Mouse (Mus musculus) bone marrow, adult 2 months (tissue): Measurements from ENCODE around the gene Pdcl3. TPM values are rescaled to one million over a fixed set of nuclear protein-coding genes. Genes with fewer than 3 reads are reported as not detected.

Source experiments
- H3K27ac ChIP-seq: fragments of 200-500 bp; 2 replicates; pipeline ENCODE4 v1.5.1; 2012; ENCODE audit warnings: low read depth, mild to moderate bottlenecking, control low read depth, inconsistent platforms, low read length; ENCODE audit not compliant: control insufficient read depth, poor library complexity, insufficient read depth
- H3K4me1 ChIP-seq: fragments of 200-500 bp; 2 replicates; pipeline ENCODE4 v1.6.1; 2011; ENCODE audit warnings: low read length; ENCODE audit not compliant: control insufficient read depth, insufficient read depth
- H3K4me3 ChIP-seq: fragments of 200-500 bp; replicated peaks from 2 replicates; pipeline ENCODE3; 2011; ENCODE audit warnings: mild to moderate bottlenecking, low read depth, low read length, control low read depth; ENCODE audit not compliant: control insufficient read depth
- CTCF ChIP-seq: fragments of 200-500 bp; IDR thresholded peaks from 2 replicates; pipeline ENCODE4 v1.5.1; 2011; ENCODE audit warnings: low read length, control low read depth; ENCODE audit not compliant: control insufficient read depth, insufficient read depth
- POLR2A ChIP-seq: fragments of 200-500 bp; IDR thresholded peaks from 2 replicates; pipeline ENCODE4 v1.6.1; 2011; ENCODE audit warnings: low read depth, mild to moderate bottlenecking, control low read depth, low read length, borderline replicate concordance; ENCODE audit not compliant: control insufficient read depth
- WGBS: fragments of 180-500 bp; shearing (Covaris S2); methylation state at CpG from one replicate; pipeline ENCODE4 v1.1.7; 2018; 5-methylcytosine and 5-hydroxymethylcytosine counted together
- polyA plus RNA-seq: library from polyadenylated mRNA; stranded (reverse); fragments of >200 nt; gene quantifications from 2 replicates; pipeline ENCODE4 v1.2.4, GENCODE M21; 2011; ENCODE audit warnings: low replicate concordance; ENCODE audit not compliant: missing spikeins, insufficient read depth, insufficient read length

Gene Pdcl3
- polyA plus RNA-seq, 1 experiment = 37.6 TPM

GRCm38 (mm10) chr1:39010583-39011021 lies 25.2 kb downstream of the Pdcl3 start:
- Histone ChIP-seq H3K4me1 (no peaks in the 10 kb centered on the region), H3K4me3 (no peak overlapping the region), H3K27ac (no peak overlapping the region)
- 2% methylated on average over 12 of the region's 12 CpGs for WGBS
- no peak for TF ChIP-seq CTCF

GRCm38 (mm10) chr1:39012576-39012975 lies 27.2 kb downstream of the Pdcl3 start:
- no peaks in the 10 kb centered on the region for H3K4me1 ChIP-seq
- H3K27ac ChIP-seq = no peak overlapping the region
- TF ChIP-seq CTCF (no peak), POLR2A (no peak)
- 86% methylated on average over 13 of the region's 13 CpGs for WGBS
- H3K4me3 ChIP-seq = no peak overlapping the region

DNA sequence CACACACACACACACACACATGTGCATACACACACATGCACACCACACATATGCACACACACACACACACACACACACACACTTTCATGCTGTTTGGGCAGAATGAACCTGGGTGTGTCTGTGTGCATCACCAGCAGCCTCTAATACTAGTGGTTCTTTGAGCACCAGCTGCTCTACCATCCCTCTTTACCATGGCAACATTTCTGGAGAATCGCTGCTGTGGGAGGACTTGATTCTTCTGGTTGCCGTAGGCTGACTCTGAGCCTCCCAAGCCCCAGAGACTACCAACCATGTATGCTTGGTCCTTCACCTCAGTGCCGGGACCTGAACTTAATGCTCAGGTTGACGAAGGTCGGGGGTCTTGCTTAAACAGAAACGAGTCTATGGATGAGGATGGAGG lies 28.4 kb downstream of the Pdcl3 start:
- H3K4me3 ChIP-seq = no peak overlapping the region
- TF ChIP-seq POLR2A (no peak), CTCF (no peak)
- WGBS = 81% methylated on average over 6 of the region's 6 CpGs
- H3K27ac ChIP-seq = no peak overlapping the region
- no peaks in the 10 kb centered on the region for H3K4me1 ChIP-seq

DNA sequence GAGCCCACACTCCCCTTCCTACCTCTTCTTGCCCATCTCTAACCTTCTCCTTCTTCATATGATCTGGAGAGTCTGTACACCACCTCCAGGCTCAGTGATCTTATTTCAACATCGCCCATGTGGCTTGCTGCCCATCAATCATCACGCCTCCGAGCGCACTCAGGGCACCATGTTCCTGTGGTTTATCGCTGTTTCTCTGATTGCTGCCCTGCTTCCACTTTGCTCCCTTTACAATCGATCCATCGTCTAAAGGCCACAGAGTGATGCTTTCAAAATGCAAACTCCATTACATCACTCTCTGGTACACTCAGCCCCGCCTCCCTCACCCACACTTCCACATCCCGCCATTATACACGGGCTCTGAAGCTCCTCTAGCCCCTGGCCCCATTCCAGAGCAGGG lies 30.1 kb downstream of the Pdcl3 start:
- no peak overlapping the region for H3K4me3 ChIP-seq
- no peak for TF ChIP-seq POLR2A
- TF ChIP-seq CTCF = no peak
- no peaks in the 10 kb centered on the region for H3K4me1 ChIP-seq
- no peak overlapping the region for H3K27ac ChIP-seq
- WGBS = 60% methylated on average over 10 of the region's 10 CpGs

GRCm38 (mm10) chr1:39017871-39018270 lies 32.5 kb downstream of the Pdcl3 start:
- WGBS = 75% methylated on average over 4 of the region's 4 CpGs
- TF ChIP-seq POLR2A (no peak), CTCF (no peak)
- no peak overlapping the region for H3K4me3 ChIP-seq
- H3K27ac ChIP-seq = no peak overlapping the region
- H3K4me1 ChIP-seq = no peaks in the 10 kb centered on the region

- H3K4me1 ChIP-seq = no peaks in the 10 kb centered on the region; the same call in 1 of the 2 replicates
- TF ChIP-seq POLR2A (no peak), CTCF (no peak)
- H3K27ac ChIP-seq = no peak overlapping the region
- H3K4me3 ChIP-seq = no peak overlapping the region
- 2% methylated on average over 7 of the region's 7 CpGs for WGBS
Measured at GRCm38 (mm10) chr1:39025142-39025541, 39.7 kb downstream of the Pdcl3 start.

- TF ChIP-seq CTCF = no peak
- TF ChIP-seq POLR2A = no peak
- WGBS = 75% methylated on average over 1 of the region's 1 CpGs
- H3K27ac ChIP-seq = no peak overlapping the region
- no peak overlapping the region for H3K4me3 ChIP-seq
- H3K4me1 ChIP-seq = no peaks in the 10 kb centered on the region; the same call in 1 of the 2 replicates
Measured at GRCm38 (mm10) chr1:39025840-39026239, 40.4 kb downstream of the Pdcl3 start.

DNA sequence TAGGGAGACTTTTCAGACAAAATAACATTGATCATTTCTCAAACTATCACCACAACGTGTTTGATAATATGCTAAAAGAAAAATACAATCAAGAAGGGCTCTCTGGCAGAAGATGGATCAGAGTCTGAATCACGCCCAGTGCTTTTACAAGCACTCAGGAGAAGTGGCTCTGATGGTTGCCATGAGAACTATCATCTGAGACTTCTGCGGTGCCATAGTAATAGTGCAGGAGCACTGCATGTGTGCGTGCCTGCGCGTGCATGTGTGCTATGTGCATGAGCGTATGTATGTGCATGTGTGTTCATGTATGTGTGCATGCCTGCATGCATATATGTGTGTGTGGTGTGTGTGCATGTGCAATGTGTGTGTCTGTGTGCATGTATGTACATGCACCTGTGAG lies 43.8 kb downstream of the Pdcl3 start:
- no peak for TF ChIP-seq POLR2A
- TF ChIP-seq CTCF = no peak
- Histone ChIP-seq H3K27ac (no peak overlapping the region), H3K4me3 (no peak overlapping the region), H3K4me1 (no peaks in the 10 kb centered on the region; the same call in 1 of the 2 replicates)
- WGBS = 84% methylated on average over 7 of the region's 7 CpGs

- WGBS = 10% methylated on average over 7 of the region's 7 CpGs
- no peak overlapping the region for H3K4me3 ChIP-seq
Measured at GRCm38 (mm10) chr1:39030108-39030507, 44.7 kb downstream of the Pdcl3 start.

More at GRCm38 (mm10) chr1:39030108-39030507, 44.7 kb downstream of the Pdcl3 start:
- TF ChIP-seq CTCF (no peak), POLR2A (no peak)
- Histone ChIP-seq H3K4me1 (no peaks in the 10 kb centered on the region; the same call in 1 of the 2 replicates), H3K27ac (no peak overlapping the region)
